In the genomic region with DNA sequence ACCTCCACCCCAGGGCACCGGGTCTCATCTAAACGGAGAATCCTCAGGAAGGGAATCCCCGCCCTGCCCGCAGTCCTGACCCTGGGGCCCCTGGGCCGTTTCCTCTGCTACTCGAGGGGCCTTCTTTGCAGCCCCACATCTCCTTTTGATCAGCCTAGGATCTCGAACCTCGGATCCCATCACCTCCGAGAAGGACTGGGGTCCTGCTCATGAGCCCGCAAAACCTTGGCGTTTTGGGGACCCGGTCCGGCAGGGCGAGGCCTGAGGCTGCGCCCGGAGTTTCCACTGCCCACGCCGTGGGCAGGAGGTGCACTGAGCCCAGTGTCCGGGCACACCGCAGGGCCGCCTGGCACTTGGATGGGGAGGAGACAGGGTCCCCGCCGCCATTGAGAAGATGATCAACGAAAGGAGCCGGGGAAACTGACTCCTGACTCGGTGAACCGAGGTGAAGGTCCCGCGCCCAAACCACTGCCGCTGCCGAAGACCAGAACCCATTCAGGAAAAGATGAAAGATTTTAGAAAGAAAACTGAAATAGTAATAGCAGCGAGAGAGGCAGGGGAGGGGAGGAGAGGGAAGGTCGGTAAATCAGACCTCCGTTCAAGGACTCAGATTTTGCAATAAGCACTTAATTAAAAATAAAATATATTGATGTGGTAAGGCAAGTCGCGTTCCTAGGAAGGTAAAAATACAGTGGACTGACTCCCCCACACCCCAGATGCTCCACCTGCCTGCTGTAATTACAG, we compare ENCODE assay signal across 8 mouse cellular contexts.
DNase-seq lines count a peak whose midpoint lies in the region; ATAC-seq and TF ChIP-seq lines count a peak whose summit lies in the region.

No protein-coding gene starts in this region.

- no peak for TF ChIP-seq POLR2A in limb, embryonic 14.5 days (IDR thresholded peaks at IDR 0.05; ENCODE audit: borderline replicate concordance, extremely low read depth, insufficient read depth, insufficient read length)

- H3K9ac ChIP-seq in forebrain, embryonic 15.5 days (replicated peaks), result peak overlapping the region; percentile 63
- H3K9ac ChIP-seq in limb, embryonic 14.5 days (ENCODE audit: low read depth, low read length, severe bottlenecking), result 0 out of 2 replicates have a peak overlapping the region, but pooled peaks have one; percentile 3
- peak overlapping the region; percentile 55 for H3K9ac ChIP-seq in neural tube, embryonic 11.5 days (ENCODE audit: low read length)

- H3K9me3 ChIP-seq in forebrain, embryonic 15.5 days, result no peaks in the 10 kb centered on the region
- H3K9me3 ChIP-seq in limb, embryonic 14.5 days (ENCODE audit: control insufficient read depth, low read length), result no peaks in the 10 kb centered on the region
- no peaks in the 10 kb centered on the region for H3K9me3 ChIP-seq in neural tube, embryonic 11.5 days (ENCODE audit: control insufficient read depth, low read length)

- DNase-seq in embryo, embryonic 10.5 days (ENCODE audit: low spot score), result peak; percentile 41
- no peak for DNase-seq in embryo, embryonic 10 days (ENCODE audit: low spot score)
- peak; percentile 13 for DNase-seq in R1 (ENCODE audit: low read depth, low spot score)
- DNase-seq in limb, embryonic 14.5 days (ENCODE audit: low spot score), result no peak
- peak; percentile 45 for DNase-seq in neural tube, embryonic 11.5 days (ENCODE audit: low spot score)
- DNase-seq in B cell, adult 2 months, result no peak
- DNase-seq in cerebellum, adult 11 months, result no peak

- ATAC-seq in forebrain, embryonic 15.5 days (replicated peaks), result peak; percentile 23; the same call in 1 of the 2 replicates
- no peak for ATAC-seq in limb, embryonic 14.5 days (ENCODE audit: low FRiP score, low read depth)
- no peak for ATAC-seq in neural tube, embryonic 11.5 days (ENCODE audit: insufficient read depth, low FRiP score, low TSS enrichment)

- H3K4me2 ChIP-seq in forebrain, embryonic 15.5 days (replicated peaks), result peak overlapping the region; percentile 52
- H3K4me2 ChIP-seq in limb, embryonic 14.5 days (replicated peaks; ENCODE audit: low read depth, low read length, severe bottlenecking), result peak overlapping the region; percentile 50
- peak overlapping the region; percentile 46 for H3K4me2 ChIP-seq in neural tube, embryonic 11.5 days (ENCODE audit: low read depth)

- H3K27me3 ChIP-seq in forebrain, embryonic 15.5 days, result no peaks in the 10 kb centered on the region
- H3K27me3 ChIP-seq in limb, embryonic 14.5 days (ENCODE audit: control insufficient read depth, insufficient read depth, low read length), result peaks cover 32% of the 10 kb centered on the region
- H3K27me3 ChIP-seq in neural tube, embryonic 11.5 days (ENCODE audit: control insufficient read depth, insufficient read depth, low read length), result no peaks in the 10 kb centered on the region; the same call in 1 of the 2 replicates

- 5% methylated on average over 36 of the region's 36 CpGs for WGBS in forebrain, embryonic 15.5 days
- WGBS in limb, embryonic 14.5 days, result 4% methylated on average over 36 of the region's 36 CpGs
- WGBS in neural tube, embryonic 11.5 days, result 4% methylated on average over 35 of the region's 36 CpGs

- no peaks in the 10 kb centered on the region for H3K36me3 ChIP-seq in forebrain, embryonic 15.5 days
- H3K36me3 ChIP-seq in limb, embryonic 14.5 days (ENCODE audit: control insufficient read depth, insufficient read depth, low read length), result no peaks in the 10 kb centered on the region
- no peaks in the 10 kb centered on the region for H3K36me3 ChIP-seq in neural tube, embryonic 11.5 days (ENCODE audit: control insufficient read depth, insufficient read depth, low read length)

- H3K4me1 ChIP-seq in forebrain, embryonic 15.5 days, result peaks cover 30% of the 10 kb centered on the region
- peaks cover 14% of the 10 kb centered on the region; the same call in 1 of the 2 replicates for H3K4me1 ChIP-seq in limb, embryonic 14.5 days (ENCODE audit: control insufficient read depth, insufficient read depth, low read length)
- H3K4me1 ChIP-seq in neural tube, embryonic 11.5 days (ENCODE audit: control insufficient read depth, insufficient read depth, low read length), result peaks cover 6% of the 10 kb centered on the region; the same call in 1 of the 2 replicates

- H3K27ac ChIP-seq in forebrain, embryonic 15.5 days (replicated peaks), result peak overlapping the region; percentile 93
- no peak overlapping the region for H3K27ac ChIP-seq in limb, embryonic 14.5 days (replicated peaks; ENCODE audit: low read depth, low read length)
- no peak overlapping the region for H3K27ac ChIP-seq in neural tube, embryonic 11.5 days (ENCODE audit: low read depth, low read length)

- peak overlapping the region; percentile 42 for H3K4me3 ChIP-seq in forebrain, embryonic 15.5 days
- peak overlapping the region; percentile 27 for H3K4me3 ChIP-seq in limb, embryonic 14.5 days (replicated peaks; ENCODE audit: low read length)
- peak overlapping the region; percentile 34 for H3K4me3 ChIP-seq in neural tube, embryonic 11.5 days (ENCODE audit: low read depth, low read length)

Comparison
In these comparisons a context has a peak if more than half of its experiments do, and no peak if none do; other contexts are left out.
1. DNase-seq: peak in embryo, embryonic 10.5 days (single experiment), R1 (single experiment) and neural tube, embryonic 11.5 days (single experiment); none in embryo, embryonic 10 days (single experiment), limb, embryonic 14.5 days (single experiment), B cell, adult 2 months (0 of 2) and cerebellum, adult 11 months (single experiment).
2. H3K9ac ChIP-seq: peak in every context shown above with its lines; median percentile 63 in forebrain, embryonic 15.5 days; 55 in neural tube, embryonic 11.5 days; 3 in limb, embryonic 14.5 days.
3. Peak in every context shown above with its lines, with median percentiles within 50 percentile points of each other: H3K4me2 ChIP-seq and H3K4me3 ChIP-seq.